Mouse (Mus musculus) myocyte (in vitro differentiated cells): ENCODE measurements around the gene Grik5. TPM values are rescaled to one million over a fixed set of nuclear protein-coding genes. Genes with fewer than 3 reads are reported as not detected.

Experiments
- H3K27me3 ChIP-seq: one replicate; pipeline ENCODE4 v1.6.1; 2011; ENCODE audit not compliant: control insufficient read depth, insufficient read depth, insufficient read length
- H3K36me3 ChIP-seq: one replicate; pipeline ENCODE4 v1.6.1; 2011; ENCODE audit not compliant: control insufficient read depth, insufficient read depth
- H3K4me2 ChIP-seq: one replicate; pipeline ENCODE4 v1.6.1; 2011; ENCODE audit warnings: low read depth, control low read depth
- H3K4me3 ChIP-seq: one replicate; pipeline ENCODE4 v1.5.1; 2011; ENCODE audit warnings: mild to moderate bottlenecking, control low read depth, moderate library complexity
- H3K79me2 ChIP-seq: one replicate; pipeline ENCODE4 v1.6.1; 2011; ENCODE audit not compliant: control insufficient read depth, insufficient read depth
- H3ac ChIP-seq: one replicate; pipeline ENCODE4 v1.6.1; 2011; ENCODE audit not compliant: control insufficient read depth, insufficient read length
- CEBPB ChIP-seq: IDR thresholded peaks from 2 replicates; pipeline ENCODE4 v1.6.1; 2011; ENCODE audit warnings: mild to moderate bottlenecking, moderate library complexity; ENCODE audit not compliant: poor library complexity, insufficient read depth, severe bottlenecking
- E2F4 ChIP-seq: IDR thresholded peaks from one replicate; pipeline ENCODE4 v1.6.1; 2011; ENCODE audit warnings: mild to moderate bottlenecking, control low read depth, moderate library complexity; ENCODE audit not compliant: insufficient read depth
- MAX ChIP-seq: IDR thresholded peaks from one replicate; pipeline ENCODE4 v1.6.1; 2011; ENCODE audit warnings: low read depth, mild to moderate bottlenecking, control low read depth
- MYOD1 ChIP-seq, 3 experiments: IDR thresholded peaks; one replicate each; pipeline ENCODE4 v1.6.1; 2011; ENCODE audit warnings: control low read depth in 2 of 3, low read depth in 2 of 3, mild to moderate bottlenecking in 2 of 3, moderate library complexity in 1 of 3; ENCODE audit not compliant: insufficient read length in 2 of 3, control insufficient read depth in 1 of 3
- MYOG ChIP-seq, 3 experiments: IDR thresholded peaks; one replicate each; pipeline ENCODE4 v1.6.1; 2011; ENCODE audit warnings: control low read depth in 2 of 3, low read depth in 2 of 3, mild to moderate bottlenecking in 2 of 3; ENCODE audit not compliant: insufficient read length in 2 of 3, control insufficient read depth in 1 of 3, insufficient read depth in 1 of 3
- POLR2A ChIP-seq: IDR thresholded peaks from one replicate; pipeline ENCODE4 v1.6.1; 2011; ENCODE audit warnings: low read depth, mild to moderate bottlenecking, control low read depth, moderate library complexity; ENCODE audit not compliant: insufficient read length
- POLR2AphosphoS2 ChIP-seq: IDR thresholded peaks from one replicate; pipeline ENCODE4 v1.6.1; 2011; ENCODE audit warnings: low read depth, control low read depth; ENCODE audit not compliant: insufficient read length
- REST ChIP-seq: IDR thresholded peaks from one replicate; pipeline ENCODE4 v1.6.1; 2011; ENCODE audit warnings: mild to moderate bottlenecking, control low read depth, moderate library complexity; ENCODE audit not compliant: insufficient read depth, insufficient read length
- SRF ChIP-seq: IDR thresholded peaks from one replicate; pipeline ENCODE4 v1.6.1; 2011; ENCODE audit warnings: low read depth; ENCODE audit not compliant: control insufficient read depth, insufficient read length
- TCF12 ChIP-seq: IDR thresholded peaks from one replicate; pipeline ENCODE4 v1.6.1; 2011; ENCODE audit warnings: mild to moderate bottlenecking, control low read depth; ENCODE audit not compliant: poor library complexity, insufficient read depth, severe bottlenecking
- TCF3 ChIP-seq: IDR thresholded peaks from one replicate; pipeline ENCODE4 v1.6.1; 2011; ENCODE audit warnings: low read depth, control low read depth; ENCODE audit not compliant: insufficient read length
- USF1 ChIP-seq: IDR thresholded peaks from one replicate; pipeline ENCODE4 v1.6.1; 2011; ENCODE audit warnings: low read depth, mild to moderate bottlenecking, control low read depth, moderate library complexity
- polyA plus RNA-seq: library from polyadenylated mRNA; unstranded; fragments of >200 nt; fragmentation: generic; extraction: Trizol; gene quantifications from one replicate; pipeline ENCODE4 v1.2.1, GENCODE M21; 2012; ENCODE audit warnings: missing spikeins

Gene Grik5
- polyA plus RNA-seq, 1 experiment, result 14.7 TPM

- peaks cover 12% of the 10 kb centered on the region for H3K36me3 ChIP-seq
- no peak overlapping the region for H3ac ChIP-seq
- no peak overlapping the region for H3K4me2 ChIP-seq
- no peaks in the 10 kb centered on the region for H3K79me2 ChIP-seq
- H3K4me3 ChIP-seq, result no peak overlapping the region
- peaks cover under 1% of the 10 kb centered on the region for H3K27me3 ChIP-seq
- no peak for TF ChIP-seq MYOG (IDR thresholded peaks at IDR 0.05; ENCODE audit: control insufficient read depth in 1 of 3, insufficient read depth in 1 of 3, insufficient read length in 2 of 3, low read depth in 2 of 3)
- TF ChIP-seq POLR2AphosphoS2, result no peak
Observed at GRCm38 (mm10) chr7:25087256-25087912, 15.2 kb upstream of the Grik5 start.

GRCm38 (mm10) chr7:25086656-25087055, 14.5 kb upstream of the Grik5 start:
- no peak overlapping the region for H3K4me3 ChIP-seq
- H3K36me3 ChIP-seq, result peaks cover 12% of the 10 kb centered on the region
- no peak overlapping the region for H3K4me2 ChIP-seq
- no peaks in the 10 kb centered on the region for H3K27me3 ChIP-seq
- H3K79me2 ChIP-seq, result no peaks in the 10 kb centered on the region
- no peak overlapping the region for H3ac ChIP-seq
- no peak for TF ChIP-seq SRF
- TF ChIP-seq POLR2A, result no peak
- no peak for TF ChIP-seq POLR2AphosphoS2
- no peak for TF ChIP-seq USF1
- no peak for TF ChIP-seq TCF3
- TF ChIP-seq E2F4, result no peak
- TF ChIP-seq MYOD1 (IDR thresholded peaks at IDR 0.05; ENCODE audit: control insufficient read depth in 1 of 3, insufficient read length in 2 of 3, low read depth in 2 of 3), result no peak
- TF ChIP-seq MYOG (IDR thresholded peaks at IDR 0.05; ENCODE audit: control insufficient read depth in 1 of 3, insufficient read depth in 1 of 3, insufficient read length in 2 of 3, low read depth in 2 of 3), result no peak
- no peak for TF ChIP-seq REST
- no peak for TF ChIP-seq TCF12
- no peak for TF ChIP-seq MAX
- TF ChIP-seq CEBPB, result no peak

- H3K4me3 ChIP-seq, result no peak overlapping the region
- no peak overlapping the region for H3ac ChIP-seq
- H3K36me3 ChIP-seq, result peaks cover 12% of the 10 kb centered on the region
- H3K79me2 ChIP-seq, result peaks cover 3% of the 10 kb centered on the region
- TF ChIP-seq SRF (no peak), REST (no peak), MYOG (IDR thresholded peaks at IDR 0.05; ENCODE audit: control insufficient read depth in 1 of 3, insufficient read depth in 1 of 3, insufficient read length in 2 of 3, low read depth in 2 of 3) (no peak), USF1 (no peak), TCF12 (no peak), POLR2AphosphoS2 (no peak)
- no peak overlapping the region for H3K4me2 ChIP-seq
- H3K27me3 ChIP-seq, result no peaks in the 10 kb centered on the region
Observed at GRCm38 (mm10) chr7:25084621-25085020, 12.5 kb upstream of the Grik5 start.

GRCm38 (mm10) chr7:25082510-25082909, 10.4 kb upstream of the Grik5 start:
- Histone ChIP-seq H3K4me2 (no peak overlapping the region), H3K79me2 (peaks cover 22% of the 10 kb centered on the region)

GRCm38 (mm10) chr7:25080431-25080830, 8.3 kb upstream of the Grik5 start:
- Histone ChIP-seq H3K4me2 (no peak overlapping the region), H3K36me3 (peaks cover 12% of the 10 kb centered on the region), H3K4me3 (no peak overlapping the region), H3ac (no peak overlapping the region), H3K79me2 (peaks cover 23% of the 10 kb centered on the region), H3K27me3 (no peaks in the 10 kb centered on the region)
- no peak for TF ChIP-seq POLR2AphosphoS2
- TF ChIP-seq E2F4, result no peak

More at GRCm38 (mm10) chr7:25082510-25082909, 10.4 kb upstream of the Grik5 start:
- Histone ChIP-seq H3K27me3 (no peaks in the 10 kb centered on the region), H3ac (no peak overlapping the region), H3K4me3 (no peak overlapping the region), H3K36me3 (peaks cover 12% of the 10 kb centered on the region)
- TF ChIP-seq TCF3 (no peak), REST (no peak), SRF (no peak), USF1 (no peak), POLR2AphosphoS2 (no peak), MAX (no peak), E2F4 (no peak), MYOD1 (IDR thresholded peaks at IDR 0.05; ENCODE audit: control insufficient read depth in 1 of 3, insufficient read length in 2 of 3, low read depth in 2 of 3) (no peak), POLR2A (no peak), CEBPB (no peak), MYOG (IDR thresholded peaks at IDR 0.05; ENCODE audit: control insufficient read depth in 1 of 3, insufficient read depth in 1 of 3, insufficient read length in 2 of 3, low read depth in 2 of 3) (no peak), TCF12 (no peak)
